Mouse (Mus musculus) heart, embryonic 12.5 days (tissue): ENCODE results near the gene Gm14569. TPM values are rescaled to one million over a fixed set of nuclear protein-coding genes. Genes with fewer than 3 reads are reported as not detected.

Source experiments
- microRNA-seq: library from miRNA; unstranded; fragments of <30 nt; microRNA quantifications from one replicate; pipeline ENCODE4, GENCODE M21; 2017
- polyA plus RNA-seq: library from polyadenylated mRNA; unstranded; fragments of >200 nt; fragmentation: Nextera tagmentation; extraction: Ambion mirVana; gene quantifications from 2 replicates; pipeline ENCODE4 v1.2.1, GENCODE M21; 2016

Gene Gm14569
- polyA plus RNA-seq, 1 experiment from 2014 or later: not detected

Small RNA genes lying within 50 kb of the gene (microRNA-seq; reads per million reads assigned to microRNA genes)
- not detected for gene Gm44485

Other genes starting within 250 kb of the Gm14569 start
- gene Lonrf3, start 163.5 kb downstream of the Gm14569 start, polyA plus RNA-seq: 0.13 and 0.28 TPM in 2 replicates
- not detected in 2 replicates for gene Gm6268, start 90.5 kb downstream of the Gm14569 start, polyA plus RNA-seq
- 144 TPM in 2 replicates for gene Pgrmc1, start 106.4 kb upstream of the Gm14569 start, polyA plus RNA-seq
- 1.4 and 1.6 TPM in 2 replicates for gene Akap17b, start 153.6 kb upstream of the Gm14569 start, polyA plus RNA-seq